Mouse (Mus musculus) layer of hippocampus, adult 8-10 months (tissue): ENCODE measurements around the gene Abhd10. TPM values are rescaled to one million over a fixed set of nuclear protein-coding genes. Genes with fewer than 3 reads are reported as not detected.
A peak's percentile ranks its signal among the peaks of the same experiment; 100 is the strongest.

Experiments
- DNase-seq, 2 experiments: peaks; one replicate each; pipeline ENCODE4 v3.0.0; 2022; ENCODE audit warnings: low spot score in 2 of 2
- total RNA-seq, 4 experiments: library from RNA; stranded (reverse); gene quantifications; 2 replicates each; pipeline ENCODE4 v1.2.4; 2022

Abhd10 gene
- total RNA-seq, result 10 to 100 TPM; 19.5 to 27.1 (median 21.8) TPM

- peak; percentile 93 for DNase-seq
Measured at GRCm38 (mm10) chr16:45742615-45743476, at the start of gene Abhd10. TSS of gene Abhd10 (minus strand) at chr16:45742955.

DNA sequence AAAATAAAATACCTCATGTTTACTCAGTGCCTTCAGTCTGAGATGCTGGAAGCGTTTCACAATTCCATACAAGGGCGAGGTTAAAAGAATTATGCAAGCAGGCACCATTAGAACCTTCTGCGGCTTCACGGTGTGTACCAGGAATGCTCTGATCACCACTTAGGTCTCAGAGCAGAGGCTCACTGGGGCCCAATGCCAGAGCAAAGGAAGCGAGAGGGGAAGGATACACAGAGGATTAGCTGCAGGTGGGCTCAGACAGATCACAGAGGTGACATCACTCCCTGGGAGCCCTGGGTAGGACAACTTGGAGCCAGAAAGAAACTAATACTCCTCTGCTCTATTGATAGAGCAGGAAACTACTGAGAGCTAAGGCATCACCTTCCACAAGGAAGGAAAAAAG lies 48.5 kb upstream of the Abhd10 start:
- no peak for DNase-seq

- DNase-seq, result no peak
Measured at GRCm38 (mm10) chr16:45789311-45789710, 46.6 kb upstream of the Abhd10 start.

GRCm38 (mm10) chr16:45787650-45788049 lies 44.9 kb upstream of the Abhd10 start:
- no peak for DNase-seq

- no peak for DNase-seq
Measured at GRCm38 (mm10) chr16:45786639-45787038, 43.9 kb upstream of the Abhd10 start.

DNA sequence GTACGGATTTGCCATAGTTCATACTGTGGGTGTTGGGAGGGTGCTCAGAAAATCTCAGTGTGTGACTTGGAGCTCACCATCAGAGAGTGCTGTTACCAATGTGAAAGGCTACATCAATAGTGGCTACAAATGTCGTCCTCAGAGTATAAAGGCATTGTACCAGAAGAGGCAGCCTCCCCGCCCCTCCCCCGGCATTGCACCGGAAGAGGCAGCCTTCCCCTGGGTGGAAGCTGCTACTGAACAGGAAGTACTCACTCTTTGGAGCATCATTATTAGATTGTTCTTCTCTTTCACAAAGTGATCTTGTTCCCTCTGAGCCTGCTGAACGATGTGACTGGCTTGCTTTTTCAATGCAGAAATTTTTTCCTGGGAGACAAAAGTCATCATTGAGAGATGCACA lies 37.2 kb upstream of the Abhd10 start:
- DNase-seq, result no peak

- no peak for DNase-seq
Measured at GRCm38 (mm10) chr16:45774813-45775212, 32.1 kb upstream of the Abhd10 start.

- no peak for DNase-seq
Measured at GRCm38 (mm10) chr16:45770914-45771313, 28.2 kb upstream of the Abhd10 start.

DNA sequence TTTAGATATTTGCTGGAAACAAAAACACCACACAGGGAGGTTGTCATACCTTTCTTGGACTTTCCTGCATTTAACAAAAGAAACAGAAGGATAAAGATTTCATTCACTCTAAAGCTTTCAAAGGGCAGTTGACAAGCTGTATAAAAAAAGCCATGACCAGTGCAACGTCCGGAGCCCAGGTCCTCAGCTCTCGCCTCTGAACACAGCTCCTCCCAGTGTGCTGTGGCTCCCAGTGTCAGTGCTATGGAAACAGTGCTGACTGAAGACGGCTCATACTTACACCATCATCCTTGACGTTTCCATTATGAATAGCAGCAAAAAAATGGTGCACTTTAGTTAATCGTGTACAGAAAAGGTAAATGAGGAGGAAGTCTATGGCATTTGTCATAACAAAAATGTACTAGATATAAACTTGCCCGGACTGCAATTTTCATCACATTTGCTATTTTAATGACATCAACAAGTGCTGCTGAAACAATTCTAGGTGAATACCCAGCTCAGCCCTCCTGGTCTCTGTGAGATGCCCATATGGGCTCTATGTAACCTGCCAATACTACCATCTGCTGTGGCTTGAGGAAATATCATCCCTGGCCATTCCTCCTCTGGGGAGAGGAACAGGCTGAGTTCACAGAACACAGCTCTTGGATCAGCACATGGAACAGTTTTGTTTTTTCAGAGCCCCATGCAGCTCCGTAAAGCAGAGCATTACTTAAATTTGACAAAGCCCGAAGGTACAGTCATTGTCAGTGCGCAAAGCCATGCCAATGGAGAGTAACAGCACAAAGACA lies 25.3 kb upstream of the Abhd10 start:
- DNase-seq, result no peak

- DNase-seq, result no peak
Measured at GRCm38 (mm10) chr16:45767434-45767833, 24.7 kb upstream of the Abhd10 start.

DNA sequence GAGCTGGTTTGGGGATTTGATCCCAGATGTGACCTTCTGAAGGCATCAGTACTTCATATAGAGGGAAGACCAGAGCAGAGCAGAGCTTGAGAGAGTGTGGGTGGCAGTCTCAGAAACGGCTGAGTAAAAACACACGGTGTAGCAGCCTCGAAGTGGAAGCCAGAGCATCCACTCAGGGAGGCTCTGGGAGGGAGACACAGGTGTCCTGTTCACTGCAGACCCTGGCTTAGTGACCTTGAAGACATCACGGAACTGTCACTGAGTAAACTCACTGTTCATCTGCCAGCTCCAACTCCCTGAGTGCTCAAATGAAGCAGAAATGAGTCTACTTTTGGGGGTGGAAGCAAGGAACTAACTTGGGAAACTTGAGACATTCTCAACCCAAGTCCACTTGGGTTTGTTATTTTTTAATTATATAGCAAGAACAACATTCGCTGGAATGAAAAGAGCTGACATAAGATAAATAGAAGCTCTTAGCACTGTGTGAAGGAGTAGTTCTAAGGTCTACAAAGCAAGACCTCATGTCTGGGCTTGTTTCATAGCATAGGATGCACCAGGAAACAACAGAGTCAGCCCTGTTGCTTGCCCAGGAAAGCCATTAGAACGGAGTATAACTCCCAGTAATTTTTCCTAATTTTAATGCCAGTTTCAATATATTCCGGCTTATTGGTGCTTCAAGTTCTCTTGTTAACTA lies 23.2 kb upstream of the Abhd10 start:
- no peak for DNase-seq

GRCm38 (mm10) chr16:45765102-45765501 lies 22.3 kb upstream of the Abhd10 start:
- DNase-seq, result no peak

- DNase-seq, result no peak
Measured at GRCm38 (mm10) chr16:45762859-45763505, 20.2 kb upstream of the Abhd10 start.

DNA sequence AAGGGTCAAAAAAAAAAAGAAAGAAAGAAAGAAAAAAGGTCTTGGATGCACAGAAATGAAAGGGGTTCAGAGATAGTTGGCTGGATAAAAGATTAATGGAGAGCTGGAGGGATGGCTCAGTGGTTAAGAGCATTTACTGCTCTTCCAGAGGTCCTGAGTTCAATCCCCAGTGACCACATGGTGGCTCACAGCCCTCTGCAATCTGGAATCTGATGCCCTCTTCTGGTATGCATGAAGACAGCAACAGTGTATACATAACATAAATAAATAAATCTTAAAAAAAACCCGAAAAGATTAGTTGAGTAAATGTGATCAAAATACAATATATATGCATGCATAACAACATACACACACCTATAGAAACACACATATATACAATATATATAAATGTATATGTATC lies 18.7 kb upstream of the Abhd10 start:
- no peak for DNase-seq

DNA sequence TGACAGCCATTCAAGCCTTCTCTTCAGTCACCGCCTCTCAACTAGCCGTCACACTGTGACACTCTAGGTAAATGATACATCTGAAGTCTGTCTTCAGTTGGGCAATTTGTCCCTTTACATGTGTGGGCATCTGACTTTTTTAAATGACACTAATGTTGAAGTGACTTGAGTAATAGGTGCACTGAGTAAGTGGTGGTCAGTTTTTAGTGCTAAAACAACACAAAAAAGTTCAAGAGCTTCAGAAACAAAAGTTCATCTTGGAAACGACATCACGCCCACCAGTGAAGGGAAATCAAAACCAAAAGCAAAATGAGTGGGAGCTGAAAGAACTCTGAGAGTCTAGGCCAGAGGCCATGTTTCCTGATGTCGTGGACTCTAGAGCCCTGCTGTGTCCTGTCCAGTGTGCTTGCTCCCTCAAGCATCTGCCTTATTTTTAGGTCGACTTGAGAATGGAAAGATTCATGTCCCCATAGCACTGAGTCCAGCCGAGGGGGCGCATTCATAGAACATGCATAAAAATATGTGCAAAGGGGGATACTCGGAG lies 16.0 kb upstream of the Abhd10 start:
- DNase-seq, result no peak

DNA sequence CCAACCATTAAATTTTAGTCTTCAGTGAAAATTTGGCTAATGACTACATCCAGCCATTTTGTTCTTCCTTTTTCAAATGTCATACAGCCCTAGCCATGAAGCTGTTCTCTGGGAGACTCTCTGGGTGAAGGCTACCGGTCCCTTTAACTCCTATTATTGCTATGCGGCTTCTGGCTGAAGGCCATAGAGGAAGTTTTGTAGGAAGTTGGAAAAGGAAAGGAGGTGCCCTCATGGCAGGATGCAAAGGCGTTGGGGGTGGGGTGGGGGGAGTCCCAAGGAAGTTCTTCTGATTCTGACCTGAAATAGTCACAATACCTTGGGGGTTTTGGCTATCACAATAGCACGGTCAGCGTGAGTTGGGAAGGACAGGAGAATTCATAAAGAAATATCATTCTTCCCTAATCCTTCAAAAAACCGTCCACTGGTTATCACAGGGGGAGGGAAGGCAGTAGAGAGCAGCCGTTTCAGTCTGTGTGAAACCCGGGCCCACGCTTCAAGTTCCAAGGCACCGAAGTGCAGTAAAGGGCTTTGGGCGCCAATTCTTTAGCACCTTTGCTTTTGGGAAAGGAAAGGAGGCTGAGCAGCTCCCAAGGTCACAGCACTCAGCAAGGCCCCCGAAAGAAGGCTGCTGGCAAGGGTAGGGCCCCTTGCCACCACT lies 14.8 kb upstream of the Abhd10 start:
- no peak for DNase-seq

- DNase-seq, result no peak
Measured at GRCm38 (mm10) chr16:45756855-45757254, 14.1 kb upstream of the Abhd10 start.

- no peak for DNase-seq
Measured at GRCm38 (mm10) chr16:45743591-45744144, 913 bp upstream of the Abhd10 start.

GRCm38 (mm10) chr16:45737880-45738279 lies 4.9 kb downstream of the Abhd10 start:
- DNase-seq, result no peak

GRCm38 (mm10) chr16:45736724-45737123 lies 6.0 kb downstream of the Abhd10 start:
- no peak for DNase-seq
